Mouse (Mus musculus): ENCODE measurements around the gene Padi2. TPM values are rescaled to one million over a fixed set of nuclear protein-coding genes. Genes with fewer than 3 reads are reported as not detected.

The Padi2 gene
- total and polyA plus RNA-seq, 3 experiments, result 0.21 to 0.82 TPM; not detected in 1

GRCm38 (mm10) chr4:140882365-140882764 lies 23.8 kb upstream of the Padi2 start:
- peak; percentile 17; the same call in 1 of the 2 replicates for TF ChIP-seq CTCF (IDR thresholded peaks at IDR 0.05; ENCODE audit: low read depth, low read length)
- no peak for TF ChIP-seq GATA2 (IDR thresholded peaks at IDR 0.05; ENCODE audit: borderline replicate concordance, low read depth, low read length)
- no peak for TF ChIP-seq TAL1 (conservative IDR thresholded peaks at IDR 0.05; ENCODE audit: low read depth, low read length)
- TF ChIP-seq GATA1 (IDR thresholded peaks at IDR 0.05; ENCODE audit: borderline replicate concordance, low read length), result no peak
- no peak for TF ChIP-seq POLR2AphosphoS5 (IDR thresholded peaks at IDR 0.05; ENCODE audit: insufficient replicate concordance, low read depth, low read length)
- DNase-seq (ENCODE audit: low spot score) (no peak), ATAC-seq (ENCODE audit: extremely low read depth, insufficient number of reproducible peaks, low FRiP score, poor library complexity, severe bottlenecking) (no peak)
- Histone ChIP-seq H3K27me3 (ENCODE audit: insufficient read depth, low read length) (peaks cover 3% of the 10 kb centered on the region; the same call in 1 of the 2 replicates), H3K36me3 (replicated peaks) (no peaks in the 10 kb centered on the region), H3K4me3 (ENCODE audit: low read depth, low read length) (no peak overlapping the region), H3K9me3 (replicated peaks) (peaks cover 10% of the 10 kb centered on the region), H3K4me1 (ENCODE audit: insufficient read depth, low read depth, low read length) (no peaks in the 10 kb centered on the region)

GRCm38 (mm10) chr4:140882981-140883380 lies 23.2 kb upstream of the Padi2 start:
- H3K9me3 ChIP-seq (replicated peaks), result peaks cover 10% of the 10 kb centered on the region
- H3K4me1 ChIP-seq (ENCODE audit: insufficient read depth, low read depth, low read length), result no peaks in the 10 kb centered on the region
- no peaks in the 10 kb centered on the region for H3K36me3 ChIP-seq (replicated peaks)
- H3K27me3 ChIP-seq (ENCODE audit: insufficient read depth, low read length), result no peaks in the 10 kb centered on the region
- ATAC-seq (ENCODE audit: extremely low read depth, insufficient number of reproducible peaks, low FRiP score, poor library complexity, severe bottlenecking) (no peak), DNase-seq (ENCODE audit: low spot score) (no peak)
- TF ChIP-seq CTCF (IDR thresholded peaks at IDR 0.05; ENCODE audit: low read depth, low read length) (no peak), TAL1 (conservative IDR thresholded peaks at IDR 0.05; ENCODE audit: low read depth, low read length) (no peak), GATA1 (IDR thresholded peaks at IDR 0.05; ENCODE audit: borderline replicate concordance, low read length) (no peak), GATA2 (IDR thresholded peaks at IDR 0.05; ENCODE audit: borderline replicate concordance, low read depth, low read length) (no peak), POLR2AphosphoS5 (IDR thresholded peaks at IDR 0.05; ENCODE audit: insufficient replicate concordance, low read depth, low read length) (no peak)
- no peak overlapping the region for H3K4me3 ChIP-seq (ENCODE audit: low read depth, low read length)

GRCm38 (mm10) chr4:140883852-140884251 lies 22.3 kb upstream of the Padi2 start:
- H3K4me1 ChIP-seq (ENCODE audit: insufficient read depth, low read depth, low read length), result no peaks in the 10 kb centered on the region
- DNase-seq (ENCODE audit: low spot score) (no peak), ATAC-seq (ENCODE audit: extremely low read depth, insufficient number of reproducible peaks, low FRiP score, poor library complexity, severe bottlenecking) (no peak)
- no peaks in the 10 kb centered on the region for H3K27me3 ChIP-seq (ENCODE audit: insufficient read depth, low read length)
- H3K36me3 ChIP-seq (replicated peaks), result no peaks in the 10 kb centered on the region
- TF ChIP-seq TAL1 (conservative IDR thresholded peaks at IDR 0.05; ENCODE audit: low read depth, low read length) (no peak), POLR2AphosphoS5 (IDR thresholded peaks at IDR 0.05; ENCODE audit: insufficient replicate concordance, low read depth, low read length) (no peak), GATA2 (IDR thresholded peaks at IDR 0.05; ENCODE audit: borderline replicate concordance, low read depth, low read length) (no peak), GATA1 (IDR thresholded peaks at IDR 0.05; ENCODE audit: borderline replicate concordance, low read length) (no peak), CTCF (IDR thresholded peaks at IDR 0.05; ENCODE audit: low read depth, low read length) (no peak)
- peaks cover 10% of the 10 kb centered on the region for H3K9me3 ChIP-seq (replicated peaks)
- no peak overlapping the region for H3K4me3 ChIP-seq (ENCODE audit: low read depth, low read length)

- Histone ChIP-seq H3K36me3 (replicated peaks) (no peaks in the 10 kb centered on the region), H3K27me3 (ENCODE audit: insufficient read depth, low read length) (no peaks in the 10 kb centered on the region), H3K4me3 (ENCODE audit: low read depth, low read length) (no peak overlapping the region), H3K9me3 (replicated peaks) (no peaks in the 10 kb centered on the region), H3K4me1 (ENCODE audit: insufficient read depth, low read depth, low read length) (no peaks in the 10 kb centered on the region)
- DNase-seq (ENCODE audit: low spot score), result no peak
- TF ChIP-seq CTCF (IDR thresholded peaks at IDR 0.05; ENCODE audit: low read depth, low read length), result no peak
- no peak for TF ChIP-seq GATA2 (IDR thresholded peaks at IDR 0.05; ENCODE audit: borderline replicate concordance, low read depth, low read length)
- no peak for TF ChIP-seq TAL1 (conservative IDR thresholded peaks at IDR 0.05; ENCODE audit: low read depth, low read length)
- no peak for TF ChIP-seq GATA1 (IDR thresholded peaks at IDR 0.05; ENCODE audit: borderline replicate concordance, low read length)
- TF ChIP-seq POLR2AphosphoS5 (IDR thresholded peaks at IDR 0.05; ENCODE audit: insufficient replicate concordance, low read depth, low read length), result no peak
- no peak for ATAC-seq (ENCODE audit: extremely low read depth, insufficient number of reproducible peaks, low FRiP score, poor library complexity, severe bottlenecking)
Measured at GRCm38 (mm10) chr4:140891525-140892162, 14.5 kb upstream of the Padi2 start.

- H3K27me3 ChIP-seq (ENCODE audit: insufficient read depth, low read length), result no peaks in the 10 kb centered on the region
- TF ChIP-seq CTCF (IDR thresholded peaks at IDR 0.05; ENCODE audit: low read depth, low read length), result no peak
- no peak for TF ChIP-seq TAL1 (conservative IDR thresholded peaks at IDR 0.05; ENCODE audit: low read depth, low read length)
- ATAC-seq (ENCODE audit: extremely low read depth, insufficient number of reproducible peaks, low FRiP score, poor library complexity, severe bottlenecking), result no peak
- DNase-seq (ENCODE audit: low spot score), result no peak
- H3K4me3 ChIP-seq (ENCODE audit: low read depth, low read length), result no peak overlapping the region
- H3K4me1 ChIP-seq (ENCODE audit: insufficient read depth, low read depth, low read length), result no peaks in the 10 kb centered on the region
- no peaks in the 10 kb centered on the region for H3K36me3 ChIP-seq (replicated peaks)
- no peaks in the 10 kb centered on the region for H3K9me3 ChIP-seq (replicated peaks)
Measured at GRCm38 (mm10) chr4:140892163-140892530, 14.0 kb upstream of the Padi2 start.

- H3K27me3 ChIP-seq (ENCODE audit: insufficient read depth, low read length), result peaks cover 38% of the 10 kb centered on the region; the same call in 1 of the 2 replicates
- DNase-seq (ENCODE audit: low spot score) (no peak), ATAC-seq (ENCODE audit: extremely low read depth, insufficient number of reproducible peaks, low FRiP score, poor library complexity, severe bottlenecking) (no peak)
- TF ChIP-seq CTCF (IDR thresholded peaks at IDR 0.05; ENCODE audit: low read depth, low read length) (no peak), GATA1 (IDR thresholded peaks at IDR 0.05; ENCODE audit: borderline replicate concordance, low read length) (no peak), TAL1 (conservative IDR thresholded peaks at IDR 0.05; ENCODE audit: low read depth, low read length) (no peak), POLR2AphosphoS5 (IDR thresholded peaks at IDR 0.05; ENCODE audit: insufficient replicate concordance, low read depth, low read length) (no peak), GATA2 (IDR thresholded peaks at IDR 0.05; ENCODE audit: borderline replicate concordance, low read depth, low read length) (no peak)
- no peaks in the 10 kb centered on the region for H3K9me3 ChIP-seq (replicated peaks)
- H3K4me1 ChIP-seq (ENCODE audit: insufficient read depth, low read depth, low read length), result peaks cover 22% of the 10 kb centered on the region
- H3K36me3 ChIP-seq (replicated peaks), result no peaks in the 10 kb centered on the region
- H3K4me3 ChIP-seq (ENCODE audit: low read depth, low read length), result no peak overlapping the region
Measured at GRCm38 (mm10) chr4:140904776-140905425, 1.2 kb upstream of the Padi2 start.

All from G1E (cell line).